Mouse (Mus musculus): ENCODE results near the gene Zfp385b.

Gene Zfp385b

DNA sequence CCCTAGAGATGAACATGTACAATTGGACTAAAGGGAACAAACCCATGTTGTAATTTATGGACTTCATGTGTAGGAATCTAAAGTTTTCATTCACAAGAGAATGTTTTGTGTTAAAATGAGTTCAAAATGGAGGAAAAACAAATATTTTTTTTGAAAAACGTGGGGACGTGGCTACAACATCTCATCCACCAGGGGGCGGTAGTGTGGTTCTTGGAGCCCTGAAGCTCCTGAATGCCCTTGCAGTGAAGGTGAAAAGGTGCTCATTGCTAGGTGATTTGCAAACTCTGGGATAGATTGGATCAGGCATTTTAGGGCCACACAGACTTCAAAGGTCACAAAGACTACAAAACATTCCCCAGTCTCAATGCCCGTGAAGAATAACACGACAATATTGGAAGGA, 432.9 kb downstream of the Zfp385b start:
- no peak for DNase-seq (ENCODE audit: low read depth, low spot score)

DNA sequence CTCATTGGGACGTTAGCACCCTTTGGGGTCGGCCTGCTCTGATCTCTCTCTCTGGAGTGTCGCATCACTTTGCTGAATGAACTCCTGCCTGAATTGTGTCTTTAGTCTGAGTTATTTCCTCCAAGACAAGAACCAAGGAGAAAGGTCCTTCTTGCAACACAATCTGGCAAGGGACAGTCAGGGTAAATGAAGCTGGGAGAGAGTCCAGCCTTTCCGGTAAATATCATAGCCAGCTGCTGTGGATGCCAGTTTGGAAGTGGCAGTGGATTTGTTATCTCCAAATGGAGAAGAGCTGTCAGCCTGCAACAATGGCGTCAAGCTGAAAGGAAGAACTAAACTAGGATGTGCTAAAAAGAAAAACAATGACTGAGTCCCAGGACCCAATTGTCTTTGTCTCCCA, 436.7 kb downstream of the Zfp385b start:
- no peak for DNase-seq (ENCODE audit: low read depth, low spot score)

DNA sequence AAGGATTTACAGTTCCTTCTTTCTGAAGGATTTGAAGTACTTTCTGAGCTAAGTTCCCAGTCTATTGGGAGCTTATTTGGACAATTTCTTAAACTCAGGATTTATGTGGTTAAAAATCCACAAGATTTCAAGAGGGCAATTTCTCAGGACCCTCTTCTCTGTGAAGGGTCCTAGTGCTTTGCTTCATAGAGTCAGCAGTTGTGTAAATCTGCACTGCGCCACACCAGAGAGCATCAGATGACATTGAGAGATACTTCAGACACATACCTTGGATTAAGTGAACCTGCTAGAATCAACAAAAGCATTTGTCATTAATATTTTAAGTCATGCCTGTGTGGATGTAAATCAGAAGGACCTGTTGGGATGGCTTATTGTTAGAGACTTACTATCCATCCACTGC, 439.5 kb downstream of the Zfp385b start:
- no peak for DNase-seq (ENCODE audit: low read depth, low spot score)

DNA sequence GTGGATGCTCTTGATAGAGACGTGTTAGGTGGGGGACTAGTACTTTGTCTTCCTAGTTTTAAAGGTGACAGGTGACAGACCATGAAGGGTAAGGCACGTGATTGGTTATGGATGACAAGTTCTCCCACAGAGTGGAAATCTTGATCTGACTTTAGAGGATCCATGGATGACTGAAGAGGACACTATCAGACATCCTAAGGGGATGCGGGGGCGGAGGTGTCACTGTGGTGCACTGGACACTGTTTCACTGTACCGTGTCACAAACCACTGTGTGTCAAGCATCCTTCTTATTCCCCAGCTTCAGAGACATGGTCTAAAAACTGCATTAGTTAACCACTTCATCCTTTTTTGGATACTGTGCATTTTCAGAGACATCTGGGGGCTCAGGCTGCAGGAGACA, 440.1 kb downstream of the Zfp385b start:
- DNase-seq (ENCODE audit: low read depth, low spot score) = no peak

DNA sequence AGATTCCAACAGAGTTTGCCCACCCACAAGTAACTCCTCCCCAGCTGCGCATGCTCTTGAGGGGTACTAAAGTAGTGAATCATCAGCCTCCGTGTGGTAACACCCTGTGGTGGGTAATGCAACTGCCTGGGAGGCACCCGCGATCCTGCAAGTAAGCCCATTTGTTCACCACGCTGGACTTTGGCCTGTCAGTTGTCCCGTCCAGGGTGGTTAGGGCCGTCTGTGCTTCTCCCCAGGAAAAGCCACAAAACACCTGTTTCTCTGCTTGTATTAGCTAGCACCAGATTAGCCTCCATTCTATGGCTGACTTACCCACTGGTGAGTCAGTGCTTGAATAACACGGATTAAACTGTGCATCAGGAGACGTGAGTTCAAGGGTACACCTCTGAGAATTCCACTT, 442.6 kb downstream of the Zfp385b start:
- DNase-seq (ENCODE audit: low read depth, low spot score) = no peak

DNA sequence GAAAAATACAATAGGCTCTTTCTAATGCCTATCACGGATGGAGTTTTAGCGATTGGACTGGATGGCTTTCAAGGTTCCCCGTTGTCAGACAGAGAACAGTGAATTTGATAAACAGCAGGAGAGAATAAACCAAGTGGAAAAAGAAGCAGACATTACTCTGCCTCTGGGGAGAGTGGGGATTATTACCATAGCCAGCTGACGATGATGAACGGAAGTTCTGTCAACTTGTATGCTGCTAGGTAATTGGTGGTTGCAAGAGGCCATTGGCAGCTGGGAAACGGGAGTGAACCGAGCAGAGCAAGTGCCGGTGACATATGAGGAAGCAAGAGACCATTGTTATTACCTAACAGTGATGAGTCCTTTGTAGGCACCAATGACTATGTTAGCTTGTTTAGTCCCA, 444.3 kb downstream of the Zfp385b start:
- DNase-seq (ENCODE audit: low read depth, low spot score) = no peak

DNA sequence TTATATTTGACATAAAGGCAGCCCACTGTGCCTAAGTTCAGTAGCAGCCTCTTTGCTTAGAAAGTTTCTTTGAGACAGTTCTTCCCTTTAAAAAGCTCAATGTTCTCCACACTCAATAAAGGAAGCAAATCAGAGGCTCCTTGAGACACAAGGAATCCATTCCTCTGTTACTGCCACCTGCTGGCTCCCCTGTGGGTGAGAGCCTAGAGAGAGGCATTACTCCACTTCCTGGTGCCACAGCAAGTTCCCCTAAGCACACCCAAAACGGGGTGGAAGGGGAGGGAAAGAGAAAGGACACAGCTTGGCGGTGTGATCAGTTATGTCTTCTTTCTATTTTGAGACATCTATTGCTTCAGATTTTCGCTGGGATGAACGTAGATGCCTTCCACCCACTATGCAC, 450.3 kb downstream of the Zfp385b start:
- no peak for DNase-seq (ENCODE audit: low read depth, low spot score)

Data from CD4-positive helper T cell, adult 2 months (primary cell).